Mouse (Mus musculus) small intestine, adult 2 months (tissue): Measurements from ENCODE around the gene Astn1.

ENCODE experiments used
- CTCF ChIP-seq: fragments of 200-500 bp; IDR thresholded peaks from 2 replicates; pipeline ENCODE4 v1.5.1; 2012; ENCODE audit warnings: low read depth, mild to moderate bottlenecking, control low read depth, inconsistent platforms, low read length, moderate library complexity, mixed read lengths; ENCODE audit not compliant: insufficient replicate concordance, insufficient read length; ENCODE audit errors: extremely low read depth
- POLR2A ChIP-seq: fragments of 200-500 bp; IDR thresholded peaks from 2 replicates; pipeline ENCODE4 v1.6.1; 2012; ENCODE audit warnings: low read depth, mild to moderate bottlenecking, control low read depth, inconsistent platforms, low read length, moderate library complexity

DNA sequence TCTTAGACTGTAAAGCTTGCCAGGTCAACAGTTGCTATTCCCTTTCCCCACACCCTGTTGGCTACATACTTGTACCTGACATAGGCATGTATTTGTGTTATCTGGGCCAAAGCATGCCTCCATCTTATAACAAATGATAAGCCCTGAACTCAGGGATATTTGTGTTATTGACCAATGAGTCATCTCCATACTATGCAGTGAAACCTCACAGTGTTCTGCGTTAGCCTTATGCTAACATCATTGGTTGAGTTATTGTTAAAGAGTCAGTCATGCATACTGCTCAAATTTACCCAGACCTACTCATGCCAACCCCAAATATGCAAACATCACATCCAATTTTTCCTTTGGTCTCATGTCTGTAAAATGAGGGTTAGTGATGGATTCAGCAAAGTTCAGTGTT lies 339.3 kb downstream of the Astn1 start:
- TF ChIP-seq POLR2A (no peak), CTCF (no peak)
